Mouse (Mus musculus) hindbrain, embryonic 15.5 days (tissue): ENCODE data around the gene Defa23. TPM values are rescaled to one million over a fixed set of nuclear protein-coding genes. Genes with fewer than 3 reads are reported as not detected.
"Not testable (repeated sequence)": the region's sequence is repeated elsewhere in the genome, so short reads cannot be mapped to it uniquely, and the experiment has no call there.

Experiments used
- ATAC-seq: fragments of 200-750 bp; cut with Nextera tagmentation; 2 replicates; pipeline ENCODE4 v1.8.0; 2017; ENCODE audit warnings: low read depth, moderate number of reproducible peaks, moderate TSS enrichment; ENCODE audit not compliant: low FRiP score
- H3K27ac ChIP-seq: fragments of 300-500 bp; sonication (generic); replicated peaks from 2 replicates; pipeline ENCODE4 v1.5.1; 2015; ENCODE audit warnings: mild to moderate bottlenecking, inconsistent platforms
- H3K27me3 ChIP-seq: fragments of 300-500 bp; sonication (generic); 2 replicates; pipeline ENCODE4 v1.6.1; 2015; ENCODE audit warnings: control low read depth, inconsistent platforms
- H3K36me3 ChIP-seq: fragments of 300-500 bp; sonication (generic); 2 replicates; pipeline ENCODE4 v1.6.1; 2015; ENCODE audit warnings: control low read depth, inconsistent platforms
- H3K4me1 ChIP-seq: fragments of 300-500 bp; sonication (generic); replicated peaks from 2 replicates; pipeline ENCODE4 v1.6.1; 2015; ENCODE audit warnings: control low read depth, inconsistent platforms
- H3K4me2 ChIP-seq: fragments of 300-500 bp; sonication (generic); 2 replicates; pipeline ENCODE4 v1.6.1; 2015; ENCODE audit warnings: moderate library complexity, mild to moderate bottlenecking, inconsistent platforms
- H3K4me3 ChIP-seq: fragments of 300-500 bp; sonication (generic); 2 replicates; pipeline ENCODE4 v1.5.1; 2015; ENCODE audit warnings: mild to moderate bottlenecking, inconsistent platforms
- H3K9ac ChIP-seq: fragments of 300-500 bp; sonication (generic); 2 replicates; pipeline ENCODE4 v1.6.1; 2015; ENCODE audit warnings: inconsistent platforms
- H3K9me3 ChIP-seq: fragments of 300-500 bp; sonication (generic); 2 replicates; pipeline ENCODE4 v1.6.1; 2016; ENCODE audit warnings: control low read depth, inconsistent platforms
- WGBS: fragments of 180-500 bp; shearing (Covaris S2); methylation state at CpG from one replicate; pipeline ENCODE4 v1.1.7; 2015; 5-methylcytosine and 5-hydroxymethylcytosine counted together
- polyA plus RNA-seq: library from polyadenylated mRNA; unstranded; fragments of >200 nt; fragmentation: Nextera tagmentation; extraction: Ambion mirVana; gene quantifications from 2 replicates; pipeline ENCODE4 v1.2.1, GENCODE M21; 2015

The Defa23 gene
- polyA plus RNA-seq: not detected in 2 replicates

GRCm38 (mm10) chr8:21054747-21055146 is at the start of gene Defa23:
TSS of gene Defa23 (plus strand) at chr8:21055047.
- not testable (repeated sequence) for H3K4me1 ChIP-seq, H3K4me2 ChIP-seq, H3K4me3 ChIP-seq, H3K9ac ChIP-seq, H3K27me3 ChIP-seq, H3K27ac ChIP-seq, H3K9me3 ChIP-seq, H3K36me3 ChIP-seq, ATAC-seq
- WGBS: no CpG with 5 or more reads among the region's 1 CpGs

- H3K4me2 ChIP-seq: no peak overlapping the region
- H3K27ac ChIP-seq: no peak overlapping the region
- no peak for ATAC-seq
- 40% methylated on average over 1 of the region's 1 CpGs for WGBS
- H3K4me3 ChIP-seq: no peak overlapping the region
- H3K27me3 ChIP-seq: no peaks in the 10 kb centered on the region
- no peak overlapping the region for H3K9ac ChIP-seq
- 0 out of 2 replicates have a peak, but pooled peaks cover 6% of the 10 kb centered on the region for H3K9me3 ChIP-seq
- no peaks in the 10 kb centered on the region for H3K36me3 ChIP-seq
- H3K4me1 ChIP-seq: no peaks in the 10 kb centered on the region
These were observed 48.0 kb upstream of the Defa23 start for GRCm38 (mm10) chr8:21006801-21007200.

GRCm38 (mm10) chr8:21008578-21008977 is 46.3 kb upstream of the Defa23 start:
- H3K4me1 ChIP-seq, ATAC-seq, H3K36me3 ChIP-seq, H3K27ac ChIP-seq, H3K9me3 ChIP-seq, H3K4me2 ChIP-seq, H3K4me3 ChIP-seq, H3K27me3 ChIP-seq, H3K9ac ChIP-seq: not testable (repeated sequence)
- 51% methylated on average over 6 of the region's 6 CpGs for WGBS

GRCm38 (mm10) chr8:21010548-21010947 is 44.3 kb upstream of the Defa23 start:
- not testable (repeated sequence) for ATAC-seq, H3K4me1 ChIP-seq, H3K27me3 ChIP-seq, H3K27ac ChIP-seq, H3K9ac ChIP-seq, H3K4me2 ChIP-seq, H3K36me3 ChIP-seq, H3K4me3 ChIP-seq, H3K9me3 ChIP-seq
- WGBS: 71% methylated on average over 1 of the region's 1 CpGs

- H3K36me3 ChIP-seq, H3K4me1 ChIP-seq, H3K9me3 ChIP-seq, H3K4me2 ChIP-seq, H3K27me3 ChIP-seq, H3K4me3 ChIP-seq, H3K27ac ChIP-seq, ATAC-seq, H3K9ac ChIP-seq: not testable (repeated sequence)
- no CpG with 5 or more reads among the region's 1 CpGs for WGBS
These were observed 29.6 kb upstream of the Defa23 start, which contains the start of gene Defa21 for GRCm38 (mm10) chr8:21025245-21025644. TSS of gene Defa21 (plus strand) at chr8:21025545.

GRCm38 (mm10) chr8:21064738-21065137 is 9.9 kb downstream of the Defa23 start, which contains the start of gene Defa35:
TSS of gene Defa35 (plus strand) at chr8:21065038.
- not testable (repeated sequence) for H3K4me3 ChIP-seq, H3K9ac ChIP-seq, H3K36me3 ChIP-seq, H3K27ac ChIP-seq, ATAC-seq, H3K4me1 ChIP-seq, H3K4me2 ChIP-seq, H3K9me3 ChIP-seq, H3K27me3 ChIP-seq
- WGBS: 80% methylated on average over 1 of the region's 1 CpGs

GRCm38 (mm10) chr8:21084142-21084541 is 29.3 kb downstream of the Defa23 start, which contains the start of gene Defa25:
TSS of gene Defa25 (plus strand) at chr8:21084442.
- H3K4me3 ChIP-seq, H3K9me3 ChIP-seq, H3K36me3 ChIP-seq, H3K9ac ChIP-seq, ATAC-seq, H3K4me1 ChIP-seq, H3K27me3 ChIP-seq, H3K4me2 ChIP-seq, H3K27ac ChIP-seq: not testable (repeated sequence)

- H3K4me3 ChIP-seq: no peak overlapping the region
These were observed 38.3 kb downstream of the Defa23 start for GRCm38 (mm10) chr8:21093106-21093505.

GRCm38 (mm10) chr8:21095950-21096349 is 41.1 kb downstream of the Defa23 start, which contains the start of gene Gm14851:
TSS of gene Gm14851 (minus strand) at chr8:21096050.
- no CpG with 5 or more reads among the region's 2 CpGs for WGBS

More at GRCm38 (mm10) chr8:21093106-21093505, 38.3 kb downstream of the Defa23 start:
- no peak overlapping the region for H3K27ac ChIP-seq
- no peaks in the 10 kb centered on the region for H3K27me3 ChIP-seq
- no peak overlapping the region for H3K9ac ChIP-seq
- H3K4me1 ChIP-seq: no peaks in the 10 kb centered on the region
- H3K36me3 ChIP-seq: no peaks in the 10 kb centered on the region
- peaks cover 6% of the 10 kb centered on the region; the same call in 1 of the 2 replicates for H3K9me3 ChIP-seq
- H3K4me2 ChIP-seq: no peak overlapping the region
- ATAC-seq: no peak
- WGBS: 46% methylated on average over 4 of the region's 4 CpGs

More at GRCm38 (mm10) chr8:21095950-21096349, 41.1 kb downstream of the Defa23 start, which contains the start of gene Gm14851:
- not testable (repeated sequence) for H3K4me3 ChIP-seq, H3K36me3 ChIP-seq, H3K27me3 ChIP-seq, H3K4me1 ChIP-seq, H3K27ac ChIP-seq, H3K4me2 ChIP-seq, ATAC-seq, H3K9me3 ChIP-seq, H3K9ac ChIP-seq

Other genes starting within 250 kb of the Defa23 start
- gene Defb33, start 162.4 kb upstream of the Defa23 start, polyA plus RNA-seq: not detected in 2 replicates
- gene Gm15056, start 152.4 kb upstream of the Defa23 start, polyA plus RNA-seq: not detected in 2 replicates
- not detected in 2 replicates for gene Gm6040, start 133.0 kb upstream of the Defa23 start, polyA plus RNA-seq
- not detected in 2 replicates for gene AY761185, start 110.3 kb upstream of the Defa23 start, polyA plus RNA-seq
- gene Defa21, start 29.5 kb upstream of the Defa23 start, polyA plus RNA-seq: not detected in 2 replicates
- not detected in 2 replicates for gene Defa35, start 10.0 kb downstream of the Defa23 start, polyA plus RNA-seq
- gene Defa25, start 29.4 kb downstream of the Defa23 start, polyA plus RNA-seq: not detected in 2 replicates
- gene Gm14851, start 41.0 kb downstream of the Defa23 start, polyA plus RNA-seq: not detected in 2 replicates
- gene Defa30, start 79.6 kb downstream of the Defa23 start, polyA plus RNA-seq: not detected in 2 replicates
- not detected in 2 replicates for gene Defa22, start 107.2 kb downstream of the Defa23 start, polyA plus RNA-seq
- gene Defa31, start 136.6 kb downstream of the Defa23 start, polyA plus RNA-seq: not detected in 2 replicates
- not detected in 2 replicates for gene Gm15293, start 146.5 kb downstream of the Defa23 start, polyA plus RNA-seq
- not detected in 2 replicates for gene Gm15292, start 194.7 kb downstream of the Defa23 start, polyA plus RNA-seq